Mouse (Mus musculus): ENCODE data around the gene A930018P22Rik. TPM values are rescaled to one million over a fixed set of nuclear protein-coding genes. Genes with fewer than 3 reads are reported as not detected.

A930018P22Rik gene
- polyA plus RNA-seq, 1 experiment from 2014 or later = not detected

- no peak overlapping the region for H3K4me2 ChIP-seq
- ATAC-seq (ENCODE audit: insufficient number of reproducible peaks, low FRiP score, low TSS enrichment, low read depth) = no peak
- H3K27me3 ChIP-seq = 0 out of 2 replicates have a peak, but pooled peaks cover 11% of the 10 kb centered on the region
Observed at GRCm38 (mm10) chr2:104120312-104120711, 2.3 kb upstream of the A930018P22Rik start.

GRCm38 (mm10) chr2:104121681-104122504, 676 bp upstream of the A930018P22Rik start:
- no peak overlapping the region for H3K9ac ChIP-seq
- H3K4me1 ChIP-seq = peaks cover 8% of the 10 kb centered on the region
- H3K27me3 ChIP-seq = peaks cover 19% of the 10 kb centered on the region; the same call in 1 of the 2 replicates
- 74% methylated on average over 8 of the region's 8 CpGs for WGBS
- H3K4me3 ChIP-seq = peak overlapping the region; percentile 67
- H3K9me3 ChIP-seq = no peaks in the 10 kb centered on the region
- H3K4me2 ChIP-seq = peak overlapping the region; percentile 97
- no peaks in the 10 kb centered on the region for H3K36me3 ChIP-seq
- ATAC-seq (ENCODE audit: insufficient number of reproducible peaks, low FRiP score, low TSS enrichment, low read depth) = no peak
- peak overlapping the region; percentile 73 for H3K27ac ChIP-seq

More at GRCm38 (mm10) chr2:104120312-104120711, 2.3 kb upstream of the A930018P22Rik start:
- no peak overlapping the region for H3K9ac ChIP-seq
- H3K4me3 ChIP-seq = no peak overlapping the region
- no peak overlapping the region for H3K27ac ChIP-seq
- 57% methylated on average over 6 of the region's 6 CpGs for WGBS
- H3K36me3 ChIP-seq = no peaks in the 10 kb centered on the region
- peaks cover 8% of the 10 kb centered on the region for H3K4me1 ChIP-seq
- no peaks in the 10 kb centered on the region for H3K9me3 ChIP-seq

GRCm38 (mm10) chr2:104123540-104123939, 971 bp downstream of the A930018P22Rik start:
- no peak overlapping the region for H3K9ac ChIP-seq
- H3K27me3 ChIP-seq = peaks cover 19% of the 10 kb centered on the region; the same call in 1 of the 2 replicates
- no peak overlapping the region for H3K27ac ChIP-seq
- peaks cover 8% of the 10 kb centered on the region for H3K4me1 ChIP-seq
- WGBS = 34% methylated on average over 3 of the region's 3 CpGs
- no peaks in the 10 kb centered on the region for H3K9me3 ChIP-seq
- peak overlapping the region; percentile 97 for H3K4me2 ChIP-seq
- ATAC-seq (ENCODE audit: insufficient number of reproducible peaks, low FRiP score, low TSS enrichment, low read depth) = no peak
- H3K4me3 ChIP-seq = peak overlapping the region; percentile 67
- H3K36me3 ChIP-seq = no peaks in the 10 kb centered on the region

DNA sequence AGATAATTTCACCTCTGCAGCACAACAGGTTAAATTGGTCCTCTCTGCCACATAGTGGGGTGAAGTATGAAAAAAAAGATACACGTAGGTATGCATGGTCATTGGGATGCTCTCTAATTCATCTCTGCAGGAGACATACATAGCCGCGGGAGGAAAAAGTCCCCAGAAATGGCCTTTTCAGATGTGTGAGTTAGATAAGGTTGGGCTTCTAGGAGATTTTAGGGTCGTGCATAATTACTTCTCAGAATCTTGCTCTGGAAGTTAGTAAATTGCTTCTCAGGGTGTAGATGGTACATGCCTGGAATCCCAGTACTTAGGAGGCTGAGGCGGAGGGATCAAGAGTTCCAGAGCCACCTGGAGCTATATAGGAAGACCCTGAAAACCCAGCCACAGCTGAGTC, 1.5 kb downstream of the A930018P22Rik start:
- Histone ChIP-seq H3K27ac (no peak overlapping the region), H3K4me1 (peaks cover 8% of the 10 kb centered on the region), H3K36me3 (no peaks in the 10 kb centered on the region), H3K4me2 (no peak overlapping the region), H3K9ac (no peak overlapping the region), H3K4me3 (no peak overlapping the region), H3K9me3 (no peaks in the 10 kb centered on the region), H3K27me3 (peaks cover 19% of the 10 kb centered on the region; the same call in 1 of the 2 replicates)
- WGBS = 71% methylated on average over 5 of the region's 5 CpGs
- ATAC-seq (ENCODE audit: insufficient number of reproducible peaks, low FRiP score, low TSS enrichment, low read depth) = no peak

- Histone ChIP-seq H3K9ac (no peak overlapping the region), H3K36me3 (no peaks in the 10 kb centered on the region), H3K4me2 (no peak overlapping the region), H3K4me1 (no peaks in the 10 kb centered on the region), H3K27me3 (peaks cover 21% of the 10 kb centered on the region; the same call in 1 of the 2 replicates), H3K9me3 (no peaks in the 10 kb centered on the region), H3K27ac (no peak overlapping the region), H3K4me3 (no peak overlapping the region)
- no peak for ATAC-seq (ENCODE audit: insufficient number of reproducible peaks, low FRiP score, low TSS enrichment, low read depth)
- 78% methylated on average over 13 of the region's 13 CpGs for WGBS
Observed at GRCm38 (mm10) chr2:104128803-104129531, 6.4 kb downstream of the A930018P22Rik start.

DNA sequence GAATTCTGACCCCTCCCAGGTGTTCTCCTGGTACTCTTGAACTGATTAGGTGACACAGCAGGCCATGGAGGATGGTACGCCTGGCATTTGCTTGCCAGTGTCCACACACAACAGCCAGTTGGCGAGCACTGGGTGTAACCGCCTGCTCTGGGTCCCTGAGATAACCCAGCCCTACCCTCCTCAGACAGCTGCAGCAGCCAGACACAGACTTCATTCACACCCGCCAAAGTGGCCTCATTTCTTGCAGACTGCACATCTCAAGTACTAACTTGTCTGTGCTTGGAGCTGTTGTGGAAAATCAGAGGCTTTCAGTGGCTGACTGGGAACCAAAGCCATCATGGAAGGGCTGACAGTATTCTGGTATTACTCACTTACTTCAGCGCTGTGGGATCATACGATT, 7.6 kb downstream of the A930018P22Rik start:
- Histone ChIP-seq H3K9ac (no peak overlapping the region), H3K4me2 (no peak overlapping the region), H3K4me1 (no peaks in the 10 kb centered on the region), H3K36me3 (no peaks in the 10 kb centered on the region), H3K27ac (no peak overlapping the region), H3K27me3 (peaks cover 13% of the 10 kb centered on the region; the same call in 1 of the 2 replicates), H3K4me3 (no peak overlapping the region), H3K9me3 (no peaks in the 10 kb centered on the region)
- no peak for ATAC-seq (ENCODE audit: insufficient number of reproducible peaks, low FRiP score, low TSS enrichment, low read depth)
- 66% methylated on average over 6 of the region's 6 CpGs for WGBS

GRCm38 (mm10) chr2:104130969-104131368, 8.4 kb downstream of the A930018P22Rik start:
- H3K9ac ChIP-seq = no peak overlapping the region
- no peak for ATAC-seq (ENCODE audit: insufficient number of reproducible peaks, low FRiP score, low TSS enrichment, low read depth)
- no peaks in the 10 kb centered on the region for H3K4me1 ChIP-seq
- H3K27ac ChIP-seq = no peak overlapping the region
- no peaks in the 10 kb centered on the region for H3K36me3 ChIP-seq
- WGBS = 71% methylated on average over 3 of the region's 3 CpGs
- peaks cover 9% of the 10 kb centered on the region; the same call in 1 of the 2 replicates for H3K27me3 ChIP-seq
- H3K9me3 ChIP-seq = no peaks in the 10 kb centered on the region
- H3K4me3 ChIP-seq = no peak overlapping the region
- no peak overlapping the region for H3K4me2 ChIP-seq

DNA sequence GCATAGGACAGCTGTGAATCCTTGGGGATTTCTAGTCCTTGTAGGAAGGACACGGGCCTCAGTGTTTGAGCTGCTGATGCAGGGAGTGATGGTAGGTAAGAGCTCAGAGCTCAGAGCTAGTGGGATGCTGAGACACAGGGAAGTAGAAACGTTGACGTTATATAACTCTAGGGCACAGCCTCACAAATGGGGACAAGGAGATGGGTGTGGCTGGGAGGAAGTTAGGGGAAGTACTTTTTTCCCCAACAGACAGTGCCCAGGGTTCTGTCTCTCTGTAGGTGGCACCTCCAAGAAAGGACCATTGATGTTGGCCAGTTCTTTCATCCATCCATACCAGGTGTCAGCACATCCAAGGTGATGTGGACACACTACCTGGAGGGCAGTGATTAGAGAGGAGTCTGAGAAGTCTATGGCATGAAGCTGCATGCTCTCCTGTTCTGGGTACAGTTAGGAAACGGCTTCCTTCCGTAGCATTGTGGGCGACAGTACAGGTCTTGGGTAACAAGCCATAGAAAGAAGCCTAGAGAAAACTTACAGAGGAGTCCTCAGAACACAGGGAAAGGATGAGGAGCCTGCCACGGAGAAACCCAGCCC, 9.8 kb downstream of the A930018P22Rik start:
- no peak overlapping the region for H3K9ac ChIP-seq
- no peak overlapping the region for H3K27ac ChIP-seq
- H3K4me1 ChIP-seq = no peaks in the 10 kb centered on the region
- H3K27me3 ChIP-seq = 0 out of 2 replicates have a peak, but pooled peaks cover 4% of the 10 kb centered on the region
- no peaks in the 10 kb centered on the region for H3K36me3 ChIP-seq
- no peak overlapping the region for H3K4me2 ChIP-seq
- 68% methylated on average over 7 of the region's 7 CpGs for WGBS
- no peaks in the 10 kb centered on the region for H3K9me3 ChIP-seq
- no peak for ATAC-seq (ENCODE audit: insufficient number of reproducible peaks, low FRiP score, low TSS enrichment, low read depth)
- H3K4me3 ChIP-seq = no peak overlapping the region

GRCm38 (mm10) chr2:104133042-104133810, 10.7 kb downstream of the A930018P22Rik start:
- no peak overlapping the region for H3K27ac ChIP-seq
- 29% methylated on average over 11 of the region's 12 CpGs for WGBS
- H3K4me2 ChIP-seq = no peak overlapping the region
- no peak overlapping the region for H3K9ac ChIP-seq
- H3K4me3 ChIP-seq = no peak overlapping the region
- H3K36me3 ChIP-seq = no peaks in the 10 kb centered on the region
- no peaks in the 10 kb centered on the region for H3K4me1 ChIP-seq
- H3K27me3 ChIP-seq = 0 out of 2 replicates have a peak, but pooled peaks cover 4% of the 10 kb centered on the region
- no peak for ATAC-seq (ENCODE audit: insufficient number of reproducible peaks, low FRiP score, low TSS enrichment, low read depth)
- no peaks in the 10 kb centered on the region for H3K9me3 ChIP-seq

GRCm38 (mm10) chr2:104134150-104135056, 11.8 kb downstream of the A930018P22Rik start:
- 43% methylated on average over 8 of the region's 8 CpGs for WGBS
- no peak overlapping the region for H3K27ac ChIP-seq
- H3K9me3 ChIP-seq = no peaks in the 10 kb centered on the region
- 0 out of 2 replicates have a peak, but pooled peaks cover 4% of the 10 kb centered on the region for H3K27me3 ChIP-seq
- no peaks in the 10 kb centered on the region for H3K4me1 ChIP-seq
- ATAC-seq (ENCODE audit: insufficient number of reproducible peaks, low FRiP score, low TSS enrichment, low read depth) = no peak
- no peak overlapping the region for H3K4me2 ChIP-seq
- no peaks in the 10 kb centered on the region for H3K36me3 ChIP-seq
- no peak overlapping the region for H3K4me3 ChIP-seq
- no peak overlapping the region for H3K9ac ChIP-seq

All from limb, embryonic 15.5 days (tissue).